Mouse (Mus musculus): ENCODE results near the gene Mbtd1.
"Not testable (repeated sequence)": the region's sequence is repeated elsewhere in the genome, so short reads cannot be mapped to it uniquely, and the experiment has no call there.

Gene Mbtd1

DNA sequence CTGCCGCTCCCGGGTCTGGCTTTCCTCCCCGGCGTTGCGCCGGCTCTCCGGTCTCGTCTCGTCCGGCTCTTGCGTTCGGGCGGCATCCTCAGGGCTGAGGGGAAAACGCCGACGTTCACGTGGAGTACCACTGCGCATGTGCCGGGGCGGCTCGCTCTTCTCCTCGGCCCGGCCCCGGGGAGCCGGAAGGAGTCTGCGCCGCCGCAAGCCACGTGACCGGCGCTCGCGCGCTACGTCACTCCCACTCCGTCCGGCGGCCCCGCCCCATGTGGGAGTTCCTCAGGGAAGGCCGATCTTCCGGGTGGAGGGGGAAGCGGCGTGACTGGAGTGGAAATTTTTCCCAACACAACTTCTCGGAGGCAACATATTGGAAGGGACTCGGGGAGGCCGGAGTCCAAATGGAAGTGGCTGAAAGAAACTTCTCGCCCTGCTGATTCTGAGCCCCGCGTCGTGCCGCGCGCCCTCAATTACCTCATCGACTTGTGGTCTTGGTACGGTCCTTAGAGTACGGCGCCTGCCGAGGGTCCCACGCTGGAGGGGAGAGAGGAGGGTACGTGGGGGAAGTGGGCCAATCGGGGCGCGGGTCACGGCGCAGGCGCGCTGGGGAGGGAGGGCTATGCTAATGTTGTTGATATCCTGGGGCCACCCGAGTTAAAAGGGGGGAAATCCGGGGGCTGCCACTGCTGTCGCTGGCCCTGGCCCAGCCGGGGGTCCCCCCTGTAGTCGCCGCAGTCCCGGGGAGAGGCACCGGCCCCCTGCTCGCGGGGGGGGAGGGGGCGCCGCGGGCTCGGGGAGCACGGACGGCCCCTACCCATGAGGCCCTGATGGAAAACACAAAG lies at the start of gene Mbtd1, which contains the start of gene Utp18:
Mbtd1 (plus strand) TSS at position 281 of the 839 bp plus-strand sequence.
Utp18 (minus strand) TSS at position 195 of the 839 bp plus-strand sequence.
- in situ Hi-C loops (cut with MboI, MseI) = no loop called here

DNA sequence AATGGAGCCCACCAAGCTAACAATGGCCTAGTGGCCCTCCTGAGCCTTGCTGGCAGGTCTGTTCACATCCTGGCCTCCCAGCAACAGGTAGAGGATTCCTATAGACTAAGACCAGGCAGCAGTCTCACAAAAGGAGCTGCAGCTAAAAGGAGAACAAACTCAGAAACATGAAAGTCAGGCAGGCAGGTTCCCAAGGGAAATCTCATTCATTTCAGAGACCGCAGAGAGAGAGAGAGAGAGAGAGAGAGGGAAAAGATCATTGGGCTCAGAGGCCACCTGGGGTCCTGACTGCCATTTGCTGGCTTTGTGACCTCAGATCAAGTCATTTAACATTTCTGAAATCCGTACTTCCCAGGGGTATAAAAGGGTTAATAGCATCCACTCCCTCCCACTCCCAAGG lies 38.3 kb upstream of the Mbtd1 start:
- in situ Hi-C loops (cut with MboI, MseI) = no loop called here

DNA sequence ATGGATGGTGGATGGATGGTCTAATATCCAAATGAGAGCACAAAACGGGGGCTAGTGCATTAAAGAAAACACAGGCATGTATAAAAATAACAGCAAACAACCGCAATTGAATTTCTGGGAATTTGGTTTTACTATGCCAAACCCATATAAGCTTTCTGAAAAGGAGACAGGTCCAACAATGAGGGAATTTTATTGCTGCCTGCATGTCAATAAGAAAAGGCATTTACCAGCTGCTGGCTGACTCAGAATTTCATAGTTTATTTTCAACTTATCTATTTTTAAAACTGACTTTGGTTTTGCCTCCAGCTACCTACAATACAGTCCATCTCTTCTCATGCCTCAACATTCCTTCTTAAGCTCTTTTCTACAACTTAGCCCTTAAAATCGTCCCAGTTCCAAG lies 33.1 kb upstream of the Mbtd1 start:
- in situ Hi-C loops (cut with MboI, MseI) = no loop called here

DNA sequence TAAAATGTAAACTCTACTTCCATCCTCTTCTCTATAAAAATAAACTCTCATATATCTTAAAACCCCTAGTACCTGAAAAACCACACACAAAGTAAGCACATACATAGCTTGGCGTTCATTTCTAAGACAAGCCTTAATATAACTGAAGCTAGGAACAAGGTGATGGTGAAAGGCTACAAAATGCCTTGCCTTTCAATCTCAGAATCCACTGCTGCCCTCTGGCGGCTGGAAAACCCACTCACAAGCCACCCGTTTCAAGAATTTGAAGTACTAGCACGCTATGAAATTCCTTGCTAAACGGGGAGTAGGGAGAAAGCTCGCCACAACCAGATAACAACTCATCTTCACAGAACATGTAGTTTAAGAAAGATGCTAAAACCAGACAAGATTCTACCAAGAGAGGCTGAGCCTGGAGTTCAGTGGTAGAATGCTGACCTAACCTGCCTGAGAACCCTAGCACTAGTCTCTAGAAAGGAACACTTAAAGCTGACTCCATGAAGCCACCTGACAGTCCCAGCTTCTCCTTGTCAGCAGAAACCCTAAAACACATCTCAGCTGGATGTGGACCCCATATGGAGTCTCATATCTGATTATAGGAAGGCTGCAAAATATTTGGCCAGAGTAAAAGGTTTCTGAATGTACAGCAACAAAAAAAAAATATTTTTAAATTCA lies 29.2 kb upstream of the Mbtd1 start:
- in situ Hi-C loops (cut with MboI, MseI) = no loop called here

DNA sequence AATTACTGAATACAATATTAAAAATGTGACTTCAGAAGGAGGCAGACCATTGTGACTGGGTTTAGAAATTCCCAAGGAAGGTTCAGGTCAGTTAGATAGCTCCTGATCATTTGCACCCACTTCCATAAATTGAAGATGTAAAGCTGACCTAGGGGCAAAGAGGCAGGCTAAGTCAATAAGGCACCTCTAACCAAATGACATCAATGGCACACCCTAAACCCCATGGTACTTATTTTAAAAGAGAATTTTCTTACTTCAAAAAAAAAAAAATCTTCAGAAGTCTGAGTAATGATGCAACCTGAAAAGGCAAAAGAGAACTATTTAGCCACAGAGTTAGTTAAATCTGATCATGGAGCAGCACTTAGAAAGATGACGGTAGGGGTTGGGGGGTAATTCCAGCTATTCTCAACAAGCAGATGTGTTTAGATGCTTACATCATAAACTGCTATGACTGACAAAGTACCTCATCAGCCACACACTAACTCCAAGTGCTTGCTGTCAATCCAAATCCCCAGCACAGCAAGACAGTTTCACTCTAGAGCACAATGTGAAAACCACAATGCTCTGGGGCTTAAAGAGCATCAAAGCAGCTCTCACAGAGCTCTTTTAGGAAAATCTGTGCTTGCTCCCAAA lies 25.0 kb upstream of the Mbtd1 start:
- in situ Hi-C loops (cut with MboI, MseI) = no loop called here

DNA sequence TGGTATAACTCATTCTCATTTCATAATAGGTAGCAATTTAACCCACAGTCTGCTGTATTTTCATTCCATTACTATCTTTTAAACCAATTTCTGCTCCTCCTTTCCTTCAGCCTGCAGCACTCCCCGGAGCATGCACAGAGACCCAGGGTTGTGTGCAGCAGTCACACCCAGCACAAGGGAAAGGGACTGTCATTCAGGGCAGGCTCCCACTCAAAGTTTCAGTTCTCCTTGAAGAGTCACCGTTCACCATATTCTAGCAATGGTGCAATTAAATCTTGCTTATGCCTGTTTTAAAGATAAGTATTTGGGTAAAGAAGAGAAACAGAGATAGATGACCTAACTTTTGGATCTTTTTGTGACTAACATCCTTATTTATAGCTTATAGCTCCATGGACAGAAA lies 24.5 kb upstream of the Mbtd1 start:
- in situ Hi-C loops (cut with MboI, MseI) = no loop called here

DNA sequence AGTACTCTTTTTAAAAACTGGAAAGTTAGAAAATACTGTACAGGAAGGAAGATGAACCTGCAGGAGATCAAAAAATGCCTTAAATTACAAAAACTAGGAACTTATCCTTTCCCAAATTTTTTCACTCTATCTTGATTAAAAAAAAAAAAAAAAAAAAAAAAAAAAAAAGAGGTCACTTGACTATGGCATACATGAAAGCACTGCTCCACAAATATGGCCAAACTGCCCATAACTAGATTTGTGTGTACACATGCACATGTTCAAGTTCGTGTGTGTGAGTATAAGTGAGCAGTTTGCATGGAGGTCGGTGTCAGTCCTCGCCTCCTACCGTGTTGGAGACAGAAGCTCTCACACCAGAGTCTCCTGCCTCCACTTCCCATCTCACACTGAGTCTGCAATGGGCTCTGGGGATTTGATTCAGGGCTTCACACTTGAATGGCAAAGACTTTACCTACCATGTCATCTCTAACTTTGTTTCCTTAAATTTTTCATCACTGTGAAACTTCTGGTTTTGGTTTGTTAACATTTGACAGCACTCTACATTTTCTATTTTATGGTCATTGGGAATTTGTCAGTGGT lies 23.5 kb upstream of the Mbtd1 start:
- in situ Hi-C loops (cut with MboI, MseI) = no loop called here

DNA sequence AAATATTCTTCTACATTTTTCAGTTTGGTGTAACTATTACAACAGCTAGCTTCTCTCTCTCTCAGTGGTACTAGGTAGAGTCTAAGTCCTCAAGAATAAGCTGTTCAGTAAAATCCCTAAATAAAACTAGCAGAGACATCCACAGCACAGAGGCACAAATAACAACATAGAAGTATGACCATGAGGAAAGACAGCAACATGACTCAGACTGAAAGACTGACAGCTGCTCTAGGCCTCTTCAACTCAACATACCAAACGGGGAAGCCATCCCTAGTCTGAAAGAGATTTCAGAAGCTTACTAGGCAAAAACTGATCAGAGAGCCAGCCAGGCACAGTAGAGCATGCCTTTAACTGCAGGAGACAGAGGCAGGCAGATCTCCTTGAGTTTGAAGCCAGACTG lies 23.0 kb upstream of the Mbtd1 start:
- in situ Hi-C loops (cut with MboI, MseI) = no loop called here

DNA sequence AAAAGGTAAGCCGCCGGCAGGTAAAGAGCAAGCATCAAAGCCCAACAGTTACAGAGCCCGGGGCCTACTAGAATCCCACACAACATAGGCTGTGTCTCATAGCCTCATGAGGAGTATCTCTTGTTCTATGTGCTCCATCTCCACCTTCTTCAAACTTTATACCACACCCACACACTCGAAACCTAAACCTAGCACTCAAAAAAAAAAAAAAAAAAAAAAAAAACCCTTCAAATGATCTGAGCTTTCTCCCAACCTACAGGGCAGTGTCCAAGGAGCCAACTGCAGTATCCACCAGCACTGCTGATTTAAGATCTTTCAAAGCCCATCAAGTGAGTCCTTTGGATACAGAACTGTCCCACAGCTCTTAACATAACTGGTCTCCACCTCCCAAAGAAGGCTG lies 1.6 kb upstream of the Mbtd1 start:
- in situ Hi-C loops (cut with MboI, MseI) = no loop called here

DNA sequence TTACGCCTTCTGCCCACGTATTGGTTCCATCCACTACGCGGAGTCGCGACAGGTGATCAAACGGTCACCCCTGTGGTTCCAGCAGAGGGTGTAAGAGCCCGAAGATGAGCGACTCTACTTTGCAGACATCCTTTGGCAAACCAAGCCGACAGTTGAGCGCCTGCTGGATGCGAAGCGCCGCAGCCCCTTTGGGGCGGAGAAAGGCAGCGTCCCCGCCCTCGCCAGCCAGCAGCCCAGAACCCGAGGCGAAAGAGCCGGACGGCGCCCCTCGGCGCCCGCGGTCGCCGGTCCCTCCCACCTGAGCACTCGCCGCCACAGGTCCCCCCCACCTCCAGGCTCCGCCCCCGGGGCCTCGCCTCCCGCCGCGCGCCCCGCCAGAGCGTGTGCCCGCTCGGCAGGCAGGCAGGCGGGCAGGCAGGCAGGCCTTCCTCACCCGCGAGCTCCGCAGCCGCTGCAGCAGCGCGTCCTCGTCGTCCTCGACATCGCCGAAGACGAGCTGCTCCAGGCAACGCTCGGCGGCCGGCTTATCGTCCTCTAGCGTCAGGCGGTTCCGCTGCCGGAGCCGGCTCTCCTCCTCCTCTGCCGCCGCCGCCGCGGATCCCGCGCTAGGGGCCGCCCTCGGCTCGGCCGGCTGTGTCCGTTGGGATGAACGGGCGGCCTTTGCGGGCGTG lies 616 bp upstream of the Mbtd1 start:
- in situ Hi-C loops (cut with MboI, MseI) = no loop called here

DNA sequence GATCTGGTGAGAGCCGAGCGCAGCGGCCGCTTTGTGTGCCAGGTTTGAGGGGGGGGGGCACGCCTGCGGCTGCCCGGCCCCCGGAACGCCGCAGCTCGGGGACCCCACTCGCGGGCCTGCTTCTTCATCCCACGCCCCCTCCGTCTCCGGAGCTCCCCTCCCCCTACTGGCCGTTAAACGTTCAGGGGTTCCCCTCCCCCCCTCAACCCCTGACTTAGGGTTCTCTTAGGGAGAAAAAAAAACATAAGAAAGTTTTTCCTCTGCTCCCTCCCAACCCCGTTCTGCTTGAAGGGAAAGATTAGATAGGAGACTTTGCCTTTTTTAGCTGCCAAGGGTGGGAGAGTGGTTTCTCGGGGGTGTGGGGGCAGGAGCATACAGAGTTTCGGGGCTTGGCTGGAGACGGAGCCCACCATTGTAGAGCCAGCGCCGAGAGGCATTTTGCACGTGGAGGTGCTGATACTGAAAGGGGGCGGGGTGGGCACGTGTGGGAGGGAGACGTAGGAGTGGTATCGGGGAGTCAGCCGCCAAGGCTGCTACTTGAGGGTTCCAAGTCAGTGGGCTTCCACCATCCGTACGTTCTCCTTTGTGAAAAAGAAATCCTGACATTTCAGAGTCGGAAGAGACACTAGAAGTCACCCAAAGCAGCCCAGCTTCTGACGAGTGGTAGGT lies 893 bp downstream of the Mbtd1 start:
- in situ Hi-C loops (cut with MboI, MseI) = no loop called here

DNA sequence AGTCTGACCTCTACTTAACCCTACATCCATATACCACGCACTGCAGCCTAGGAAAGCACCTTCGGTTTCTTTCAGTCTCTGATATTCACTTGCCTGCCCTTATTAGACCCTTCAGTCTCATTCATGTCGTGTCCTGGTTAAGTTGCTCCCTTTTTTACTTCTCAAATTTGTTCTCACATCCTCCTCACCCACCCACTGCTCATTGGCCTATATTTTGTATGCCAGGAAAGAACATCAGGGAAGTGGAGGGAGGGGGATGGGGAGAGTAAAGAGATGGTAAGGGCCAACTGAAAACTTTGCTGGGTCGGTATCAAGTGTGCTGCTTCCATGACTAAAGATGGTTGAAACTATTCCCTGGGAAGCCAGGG lies 1.4 kb downstream of the Mbtd1 start:
- in situ Hi-C loops (cut with MboI, MseI) = no loop called here

DNA sequence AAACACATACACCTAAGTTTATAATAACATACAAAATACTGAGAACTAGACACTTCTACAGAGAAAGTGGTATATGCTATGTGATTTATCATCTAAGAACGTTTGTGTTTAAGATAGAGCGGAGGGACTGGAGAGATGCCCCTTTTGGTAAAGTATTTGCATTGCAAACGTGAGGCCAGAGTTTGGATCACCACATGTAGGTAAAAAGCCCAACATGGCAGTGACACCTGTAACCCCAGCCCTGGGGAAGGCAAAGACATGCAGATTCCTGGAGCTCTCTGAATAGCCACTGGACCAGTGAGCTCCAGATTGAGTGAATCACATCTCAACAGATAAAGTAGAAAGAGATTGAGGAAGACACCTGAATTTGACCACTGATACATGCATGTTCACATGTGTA lies 12.1 kb downstream of the Mbtd1 start:
- in situ Hi-C loops (cut with MboI, MseI) = no loop called here

DNA sequence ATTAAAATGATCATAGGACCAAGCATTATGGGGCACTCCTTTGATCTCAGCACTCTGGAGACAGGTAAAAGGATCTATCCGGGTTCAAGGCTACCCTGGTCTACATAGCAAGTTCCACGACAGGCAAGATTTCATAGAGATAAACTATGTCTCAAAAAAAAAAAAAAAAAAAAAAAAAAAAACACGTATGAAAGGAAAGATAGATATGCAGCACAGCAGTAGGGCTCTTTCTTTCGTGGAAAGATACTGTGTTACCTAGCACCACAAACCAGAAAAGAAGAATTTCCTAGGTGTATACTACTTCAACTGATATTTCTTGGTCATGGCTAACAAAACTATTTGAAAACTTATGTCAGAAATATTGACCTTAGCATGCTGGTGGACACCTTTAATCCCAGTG lies 21.2 kb downstream of the Mbtd1 start:
- in situ Hi-C loops (cut with MboI, MseI) = no loop called here

DNA sequence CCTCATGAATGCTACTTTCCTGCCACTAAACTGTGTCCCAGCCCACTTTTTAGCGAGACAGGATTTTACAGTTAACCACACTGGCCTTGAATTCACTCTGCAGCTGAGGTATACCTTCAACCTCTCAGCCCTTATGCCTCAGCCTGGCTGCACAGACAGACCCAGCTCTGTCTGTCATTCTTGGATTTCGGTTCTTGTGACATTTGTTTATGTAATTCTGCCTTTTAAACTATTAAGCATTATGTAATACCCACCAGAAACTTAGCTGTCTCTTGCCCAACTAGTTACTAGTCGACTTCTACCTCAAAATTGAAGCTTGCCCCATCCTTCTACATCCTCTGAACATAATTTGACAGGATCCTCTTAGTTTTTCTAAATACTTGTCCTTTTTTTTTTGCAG lies 22.2 kb downstream of the Mbtd1 start:
- in situ Hi-C loops (cut with MboI, MseI) = no loop called here

DNA sequence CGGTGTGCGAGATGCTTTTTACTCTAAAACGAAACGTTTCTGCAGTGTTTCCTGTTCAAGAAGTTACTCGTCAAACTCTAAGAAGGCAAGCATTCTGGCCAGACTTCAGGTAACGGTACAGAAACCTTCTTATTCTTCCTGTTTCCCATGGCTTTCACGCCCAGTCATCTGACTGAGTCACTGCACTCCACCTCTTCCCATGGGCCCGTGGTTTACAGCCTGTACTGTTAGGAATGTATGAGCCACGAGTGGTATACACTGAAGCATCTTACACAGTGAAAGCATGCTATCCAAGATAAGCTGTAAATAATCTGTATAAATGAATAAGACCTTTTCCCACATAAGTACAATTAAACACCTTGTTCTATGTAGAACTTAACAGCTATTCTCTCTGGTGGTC lies 23.2 kb downstream of the Mbtd1 start:
- in situ Hi-C loops (cut with MboI, MseI) = no loop called here

DNA sequence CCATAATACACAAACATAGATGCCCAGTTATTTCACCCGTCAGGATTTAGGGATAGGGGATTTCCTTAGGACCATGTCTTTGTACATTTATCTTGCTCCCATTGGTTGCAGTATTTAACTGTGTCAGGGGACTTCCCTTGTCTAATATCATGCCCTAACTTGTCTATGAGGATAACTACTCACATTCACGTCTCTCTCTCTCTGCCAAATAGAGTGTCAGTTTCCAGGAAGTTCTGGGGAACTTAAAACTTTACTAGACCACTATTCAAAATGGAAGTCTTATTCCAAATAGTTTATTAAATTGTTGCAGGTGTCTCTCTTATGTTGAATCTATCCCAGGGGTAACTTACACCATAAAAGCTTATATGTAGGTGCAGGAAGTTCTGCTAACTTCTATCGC lies 26.0 kb downstream of the Mbtd1 start:
- in situ Hi-C loops (cut with MboI, MseI) = no loop called here

DNA sequence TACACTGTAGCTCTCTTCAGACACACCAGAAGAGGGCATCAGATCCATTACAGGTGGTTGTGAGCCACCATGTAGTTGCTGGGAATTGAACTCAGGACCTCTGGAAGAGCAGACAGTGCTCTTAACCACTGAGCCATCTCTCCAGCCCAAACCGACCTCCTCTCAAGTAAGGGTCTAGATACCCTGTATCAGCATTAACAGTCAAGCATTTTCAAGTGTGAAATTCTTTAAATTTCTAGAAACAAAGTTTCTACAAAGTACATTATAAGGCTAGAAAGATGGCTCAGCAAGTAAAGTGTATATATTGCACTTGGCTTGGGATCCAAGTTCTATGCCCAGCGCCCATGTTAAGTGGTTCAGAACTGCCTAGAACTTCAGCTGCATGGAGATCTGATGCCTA lies 29.4 kb downstream of the Mbtd1 start:
- in situ Hi-C loops (cut with MboI, MseI) = not testable (repeated sequence)

DNA sequence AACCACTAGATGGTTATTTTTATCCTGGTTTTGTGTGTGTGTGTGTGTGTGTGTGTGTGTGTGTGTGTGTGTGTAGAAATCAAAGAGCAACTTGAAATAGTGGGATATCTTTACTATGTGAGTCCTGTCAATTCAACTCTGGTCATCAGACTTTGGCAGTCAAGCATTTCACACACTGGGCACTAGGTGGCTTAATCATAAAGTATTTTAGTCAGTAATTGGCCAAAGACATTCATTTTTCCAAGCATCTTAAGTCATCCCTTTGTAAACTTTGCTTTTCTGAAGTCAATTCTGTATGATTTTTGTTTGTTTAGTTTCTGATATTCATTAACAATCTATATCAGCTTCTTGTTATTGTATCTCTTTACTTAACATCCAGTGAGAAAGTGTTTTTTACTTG lies 43.5 kb downstream of the Mbtd1 start:
- in situ Hi-C loops (cut with MboI, MseI) = no loop called here

DNA sequence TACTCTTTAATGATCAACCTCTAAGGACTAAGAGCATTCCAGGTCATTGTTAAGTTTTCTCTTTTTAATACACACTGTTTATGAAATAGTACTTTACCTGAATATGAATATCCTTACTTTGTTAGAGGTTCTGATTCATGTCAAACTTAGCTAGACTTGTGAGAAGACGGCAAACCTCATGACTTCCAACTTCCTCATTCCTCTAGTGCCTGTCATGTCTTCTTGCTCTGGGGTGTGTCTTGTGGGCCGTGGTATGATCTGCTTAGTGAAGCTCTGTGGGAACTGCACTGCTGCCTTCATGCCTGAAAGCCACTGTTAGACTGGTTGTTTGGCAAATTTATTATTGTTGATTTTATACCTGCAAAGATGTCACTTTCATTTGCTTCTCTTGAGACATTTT lies 55.3 kb downstream of the Mbtd1 start:
- in situ Hi-C loops (cut with MboI, MseI) = no loop called here

DNA sequence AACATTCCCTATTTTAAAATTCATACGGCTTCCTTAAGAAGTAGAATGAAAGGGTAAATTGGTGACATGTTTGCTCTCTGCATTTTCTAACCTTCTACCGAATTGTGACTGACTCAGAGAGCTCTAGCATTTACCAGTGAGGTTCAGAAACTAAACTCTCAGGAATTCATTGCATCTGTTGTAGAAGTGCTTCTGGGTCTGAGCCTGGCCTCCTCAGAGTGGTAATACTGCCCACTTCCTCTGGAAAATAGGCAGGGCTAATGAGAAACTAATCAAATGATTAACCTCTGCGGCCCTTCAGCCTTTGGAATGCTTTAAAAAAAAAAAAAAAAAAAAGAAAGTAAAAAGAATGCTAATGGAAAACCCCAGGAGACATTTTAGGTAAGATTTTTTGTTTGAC lies 59.3 kb downstream of the Mbtd1 start:
- in situ Hi-C loops (cut with MboI, MseI) = no loop called here
